Mouse (Mus musculus): ENCODE data around the gene Errfi1.

Gene Errfi1

GRCm38 (mm10) chr4:150887903-150888302, 34.2 kb downstream of the Errfi1 start:
- DNase-seq: no peak

GRCm38 (mm10) chr4:150888492-150888891, 34.8 kb downstream of the Errfi1 start:
- DNase-seq: no peak

GRCm38 (mm10) chr4:150889273-150889954, 35.7 kb downstream of the Errfi1 start:
- DNase-seq: peak; percentile 11

GRCm38 (mm10) chr4:150889955-150890315, 36.2 kb downstream of the Errfi1 start:
- DNase-seq: peak; percentile 48

- no peak for DNase-seq
Observed at GRCm38 (mm10) chr4:150891308-150891707, 37.6 kb downstream of the Errfi1 start.

GRCm38 (mm10) chr4:150894718-150895501, 41.2 kb downstream of the Errfi1 start:
- DNase-seq: no peak

GRCm38 (mm10) chr4:150896896-150897624, 43.3 kb downstream of the Errfi1 start:
- DNase-seq: no peak

GRCm38 (mm10) chr4:150898716-150899365, 45.1 kb downstream of the Errfi1 start:
- peak; percentile 86 for DNase-seq

GRCm38 (mm10) chr4:150900486-150900885, 46.8 kb downstream of the Errfi1 start:
- no peak for DNase-seq

- DNase-seq: peak; percentile 79
Observed at GRCm38 (mm10) chr4:150901651-150902050, 47.9 kb downstream of the Errfi1 start.

- DNase-seq: no peak
Observed at GRCm38 (mm10) chr4:150902062-150902461, 48.3 kb downstream of the Errfi1 start.

GRCm38 (mm10) chr4:150903091-150903742, 49.5 kb downstream of the Errfi1 start:
- DNase-seq: no peak

- no peak for DNase-seq
Observed at GRCm38 (mm10) chr4:150907099-150907498, 53.4 kb downstream of the Errfi1 start.

- DNase-seq: peak; percentile 44
Observed at GRCm38 (mm10) chr4:150908512-150908911, 54.8 kb downstream of the Errfi1 start.

GRCm38 (mm10) chr4:150909451-150910156, 55.9 kb downstream of the Errfi1 start:
- DNase-seq: peak; percentile 99

- no peak for DNase-seq
Observed at GRCm38 (mm10) chr4:150910164-150910951, 56.6 kb downstream of the Errfi1 start.

GRCm38 (mm10) chr4:150913743-150914142, 60.0 kb downstream of the Errfi1 start:
- no peak for DNase-seq

GRCm38 (mm10) chr4:150914290-150914733, 60.6 kb downstream of the Errfi1 start, which contains the start of the genes Park7 and Tnfrsf9:
TSS of gene Park7 (minus strand) at chr4:150914437.
TSS of gene Tnfrsf9 (plus strand) at chr4:150914562.
- DNase-seq: peak; percentile 97

- DNase-seq: peak; percentile 47
Observed at GRCm38 (mm10) chr4:150915181-150915906, 61.6 kb downstream of the Errfi1 start.

Measured in retina, postnatal 1 day (tissue).